Mouse (Mus musculus): ENCODE measurements around the gene Pon2.
"Not testable (repeated sequence)": the region's sequence is repeated elsewhere in the genome, so short reads cannot be mapped to it uniquely, and the experiment has no call there.

The Pon2 gene

DNA sequence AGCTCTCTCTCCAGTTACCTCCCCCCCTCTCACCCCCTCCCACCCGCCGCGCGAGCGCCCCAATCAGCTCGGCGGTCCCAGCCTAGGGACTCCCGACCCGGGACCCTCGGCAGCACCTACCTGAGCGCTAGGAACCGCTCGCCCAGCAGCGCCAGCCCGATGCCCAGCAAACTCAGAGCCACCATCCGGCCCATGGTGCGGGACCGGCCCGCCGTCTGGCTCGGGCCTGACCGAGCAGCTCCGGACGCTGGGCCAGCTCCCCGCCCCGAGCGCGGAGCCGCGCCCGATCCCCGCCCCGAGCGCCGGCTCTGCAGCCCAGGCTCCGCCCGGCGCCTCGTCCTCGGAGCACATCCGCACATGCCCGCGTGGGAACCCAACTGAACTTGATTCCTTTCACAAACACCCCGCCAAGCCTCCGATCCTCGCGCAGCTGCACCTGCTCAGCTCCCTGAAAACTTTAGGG is at the start of gene Pon2:
Pon2 (minus strand) TSS at position 364 of the 463 bp plus-strand sequence.
- CTCF ChIA-PET: interaction anchor here (1.1 kb wide), 1 partner anchor 54 kb away, joined by 5 read pairs; no protein-coding TSS in a partner anchor

DNA sequence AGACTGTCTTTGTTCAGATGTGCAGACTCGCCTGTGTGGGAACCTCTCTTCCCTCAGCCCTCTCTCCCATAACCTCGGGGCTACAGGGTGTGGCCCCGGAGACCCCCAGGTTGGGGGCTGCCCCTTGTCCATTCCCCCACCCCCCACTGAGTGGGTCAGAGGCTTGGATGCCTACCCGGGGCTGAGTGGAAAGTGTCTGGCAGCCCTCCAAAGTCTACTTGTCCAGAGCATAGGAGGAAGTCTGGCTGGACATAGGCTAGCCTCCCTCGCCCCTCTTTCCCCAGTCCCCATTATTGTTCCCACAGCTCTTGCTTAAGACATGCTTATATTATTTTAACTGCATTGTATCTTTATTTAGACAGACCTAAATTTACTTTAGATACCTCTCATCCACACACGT is 46.0 kb upstream of the Pon2 start:
- CTCF ChIA-PET: no interaction called here

DNA sequence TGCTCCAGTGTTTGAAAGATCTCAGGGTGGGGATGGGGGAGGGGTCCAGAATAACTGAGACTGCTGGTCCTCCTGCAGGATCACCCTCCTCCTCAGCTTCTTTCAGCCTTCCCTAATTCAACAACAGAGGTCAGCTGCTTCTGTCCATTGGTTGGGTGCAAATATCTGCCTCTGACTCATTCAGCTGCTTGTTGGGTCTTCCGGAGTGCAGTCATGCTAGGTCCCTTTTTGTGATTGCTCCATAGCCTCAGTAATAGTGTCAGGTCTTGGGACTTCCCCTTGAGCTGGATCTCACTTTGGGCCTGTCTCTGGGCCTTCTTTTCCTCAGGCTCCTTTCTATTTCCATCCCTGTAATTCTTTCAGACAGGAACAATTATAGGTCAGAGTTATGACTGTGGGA is 41.0 kb upstream of the Pon2 start:
- CTCF ChIA-PET: not testable (repeated sequence)

DNA sequence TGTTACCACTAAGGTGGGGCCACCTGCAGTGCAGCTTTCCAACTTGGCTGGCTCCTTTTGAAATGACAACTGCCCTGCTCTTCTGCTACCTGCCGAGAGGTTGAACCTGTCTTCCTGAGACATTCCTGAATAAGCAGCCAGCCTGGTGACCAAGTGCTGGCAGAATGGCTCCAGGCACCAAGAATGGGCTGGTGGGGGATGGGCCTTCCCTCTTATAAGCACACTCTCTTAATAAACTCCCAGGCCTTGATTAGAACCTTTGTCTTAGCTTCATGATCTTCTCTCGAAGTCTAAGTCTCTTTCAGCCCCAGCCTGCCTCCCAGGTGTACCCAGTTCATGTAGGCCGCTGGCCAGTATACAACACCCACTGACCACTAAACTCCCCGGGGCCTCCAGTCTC is 40.5 kb upstream of the Pon2 start:
- CTCF ChIA-PET: not testable (repeated sequence)

DNA sequence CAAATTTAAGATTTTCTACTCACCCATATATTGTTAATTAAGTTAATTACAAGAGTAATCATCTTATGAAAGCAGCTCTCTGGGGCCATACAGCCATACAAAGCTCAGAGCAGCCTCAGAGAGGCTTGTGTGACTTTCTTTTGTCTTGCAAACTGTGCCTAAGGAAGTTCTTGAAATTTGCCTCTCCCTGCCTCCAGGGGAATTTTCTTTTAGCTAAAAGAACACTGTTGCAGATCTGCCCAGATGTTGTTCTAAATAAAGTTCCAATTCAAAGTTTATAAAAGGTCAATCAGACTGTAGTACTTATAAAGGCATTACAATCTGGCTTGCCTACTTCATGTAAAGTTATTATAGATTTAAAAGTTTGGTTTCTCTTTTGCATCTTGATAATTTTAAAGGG is 37.8 kb upstream of the Pon2 start:
- CTCF ChIA-PET: not testable (repeated sequence)

DNA sequence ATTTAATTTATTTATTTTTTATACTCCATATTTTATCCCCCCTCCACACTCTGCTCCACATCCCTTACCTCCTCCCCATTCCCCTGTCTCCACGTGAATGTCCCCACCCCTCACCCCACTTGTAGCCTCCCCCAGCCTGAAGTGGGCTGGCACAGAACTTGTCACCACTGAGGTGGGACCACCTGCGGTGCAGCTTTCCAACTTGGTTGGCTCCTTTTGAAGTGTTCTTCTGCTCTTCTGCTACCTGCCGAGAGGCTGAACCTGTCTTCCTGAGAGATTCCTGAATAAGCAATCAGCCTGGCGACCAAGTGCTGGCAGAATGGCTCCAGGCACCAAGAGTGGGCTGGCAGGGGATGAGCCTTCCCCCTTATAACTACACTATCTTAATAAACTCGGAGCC is 35.8 kb upstream of the Pon2 start:
- CTCF ChIA-PET: no interaction called here

DNA sequence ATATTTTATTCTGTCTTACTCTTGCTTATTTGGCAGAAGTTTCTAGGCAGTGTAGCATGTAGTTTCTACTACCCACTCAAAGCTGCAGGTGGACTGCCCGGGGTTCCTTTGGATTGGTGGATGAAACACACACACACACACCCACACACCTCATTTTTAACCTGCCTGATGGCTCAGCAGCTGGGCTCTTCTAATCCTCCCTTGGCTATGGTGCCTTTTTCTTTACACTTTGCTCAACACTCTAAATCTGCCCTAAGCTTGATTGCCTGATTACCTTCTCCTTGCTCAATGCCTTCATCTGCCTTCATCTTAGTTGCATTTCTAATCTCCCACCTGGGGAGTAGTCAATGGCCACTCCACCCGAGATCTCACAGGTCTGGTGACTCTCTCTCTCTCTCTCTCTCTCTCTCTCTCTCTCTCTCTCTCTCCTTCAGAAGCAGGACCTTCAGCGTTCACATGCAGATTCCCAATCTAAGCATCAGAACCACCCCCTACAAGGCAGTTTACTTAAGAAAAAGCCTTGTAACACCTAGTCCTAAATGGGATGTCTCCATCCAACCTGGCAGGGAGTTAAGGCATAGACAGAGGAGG is 34.4 kb upstream of the Pon2 start:
- CTCF ChIA-PET: interaction anchor here (0.6 kb wide), 1 partner anchor 19 kb away, joined by 5 read pairs; no protein-coding TSS in a partner anchor

DNA sequence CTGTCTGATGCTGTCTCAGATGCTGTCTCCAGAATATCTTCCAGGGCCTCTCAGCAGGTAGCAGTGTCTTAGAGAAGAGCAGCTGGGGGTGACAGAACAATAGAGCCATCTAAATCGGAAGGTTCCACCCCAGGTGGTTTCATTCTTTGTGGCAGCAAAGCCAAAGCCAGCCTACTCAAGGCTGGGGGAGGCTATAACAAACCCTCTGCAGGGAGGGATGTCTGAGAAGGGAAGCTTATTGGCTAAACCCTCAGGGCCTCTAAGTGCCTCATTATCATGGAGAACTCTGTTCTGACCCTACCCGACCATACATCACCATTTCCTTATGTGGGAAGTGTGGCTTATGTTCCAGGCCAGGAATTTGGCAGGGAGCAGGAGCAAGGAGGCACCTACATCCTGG is 26.9 kb upstream of the Pon2 start:
- CTCF ChIA-PET: no interaction called here

DNA sequence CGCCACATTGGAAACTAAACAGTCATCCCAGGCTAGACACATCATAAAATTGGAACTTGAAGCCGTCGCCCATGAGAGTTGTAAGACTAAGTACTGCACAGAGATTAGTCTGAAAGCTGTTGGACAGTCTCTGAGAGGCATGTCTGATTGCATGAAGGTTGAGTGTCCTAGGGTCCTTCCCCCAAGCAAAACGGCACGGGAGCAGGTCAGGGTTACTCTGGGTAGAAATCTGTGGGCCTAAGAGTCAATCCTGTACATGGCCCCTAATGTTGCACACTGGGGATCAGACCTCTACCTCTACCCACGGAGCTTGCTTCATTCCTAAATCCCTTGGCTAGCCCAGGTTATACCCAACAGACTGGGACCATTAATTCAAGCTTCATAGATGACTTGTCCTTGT is 25.8 kb upstream of the Pon2 start:
- CTCF ChIA-PET: not testable (repeated sequence)

DNA sequence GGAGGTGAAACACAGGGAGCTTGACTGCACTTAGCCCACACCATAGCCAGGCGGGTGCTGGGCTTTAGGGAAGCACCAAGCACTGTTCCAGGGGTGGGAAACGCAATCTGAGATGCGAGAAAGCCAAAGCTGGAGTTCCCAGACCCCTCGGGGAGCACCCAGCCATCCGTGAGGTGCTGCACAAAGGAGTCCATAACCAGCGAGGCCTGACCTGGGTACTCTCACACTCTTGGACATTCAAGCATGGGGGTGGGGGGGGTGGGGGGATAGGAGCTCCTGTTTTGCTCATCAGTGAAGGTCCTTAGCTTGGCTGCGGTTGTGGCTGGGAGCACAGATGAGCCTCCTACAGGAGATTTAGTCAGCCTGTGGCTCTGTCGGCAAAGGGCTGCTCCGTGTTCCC is 18.4 kb upstream of the Pon2 start:
- CTCF ChIA-PET: no interaction called here

DNA sequence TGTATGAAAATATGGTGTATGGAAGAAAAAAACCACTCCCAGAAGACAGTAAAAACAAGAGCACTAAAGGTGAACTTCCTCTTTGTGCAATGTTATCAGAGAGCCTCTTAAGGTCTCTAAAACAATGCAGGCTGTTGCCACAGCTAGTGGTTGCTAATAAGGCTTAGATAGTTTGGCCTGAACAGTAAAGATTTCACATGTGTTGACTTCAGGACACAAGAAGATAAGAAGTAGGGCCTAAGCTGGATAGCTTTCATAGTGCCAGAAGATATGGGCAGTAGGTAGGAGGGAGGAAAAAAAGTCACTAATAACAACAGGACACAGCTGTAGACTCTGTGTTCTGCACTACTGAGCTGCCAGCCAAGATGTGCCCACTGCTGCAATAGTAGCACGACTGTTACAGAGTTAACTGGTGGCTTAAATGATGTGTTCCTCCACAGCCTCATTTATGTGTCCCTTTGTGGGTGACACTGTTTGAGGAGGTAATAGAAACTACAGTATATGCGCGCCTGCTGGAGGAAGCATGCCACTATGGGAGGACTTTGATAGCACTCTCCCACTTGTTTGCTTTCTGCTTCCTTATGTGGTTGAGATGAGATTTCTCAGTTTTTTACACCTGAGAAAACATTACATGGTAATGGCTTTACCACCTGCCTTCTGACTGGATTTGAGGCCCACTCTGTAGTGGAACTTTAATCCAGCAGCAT is 17.0 kb upstream of the Pon2 start:
- CTCF ChIA-PET: no interaction called here

DNA sequence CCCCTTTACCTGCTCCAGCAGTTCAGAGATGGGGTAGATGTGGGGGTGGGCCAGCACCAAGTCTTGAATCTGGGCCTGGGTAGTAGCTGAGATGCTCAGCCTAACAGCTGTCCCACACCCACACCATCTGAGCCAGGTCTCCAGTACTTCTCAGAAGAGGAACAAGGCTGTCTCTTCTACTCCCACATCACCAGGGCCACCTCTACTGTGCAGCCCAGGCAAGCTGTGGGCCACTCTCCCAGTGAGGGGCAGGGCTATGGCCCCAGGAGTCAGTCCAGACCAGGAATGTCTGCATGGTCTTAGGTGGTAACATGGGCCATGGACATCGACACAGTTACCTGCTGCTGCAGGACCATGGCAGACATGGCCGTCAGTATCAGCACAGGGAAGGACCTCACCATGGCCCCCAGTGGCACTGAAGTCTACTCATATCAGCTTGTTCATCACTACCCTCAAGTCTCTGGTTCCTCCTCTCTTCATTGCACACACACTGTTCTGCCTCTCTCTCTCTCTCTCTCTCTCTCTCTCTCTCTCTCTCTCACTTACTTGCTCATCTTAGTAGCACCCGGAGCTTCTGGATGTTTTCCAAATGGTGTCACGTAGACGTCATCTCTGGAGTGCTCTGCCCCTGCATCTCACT is 15.8 kb upstream of the Pon2 start:
- CTCF ChIA-PET: no interaction called here

DNA sequence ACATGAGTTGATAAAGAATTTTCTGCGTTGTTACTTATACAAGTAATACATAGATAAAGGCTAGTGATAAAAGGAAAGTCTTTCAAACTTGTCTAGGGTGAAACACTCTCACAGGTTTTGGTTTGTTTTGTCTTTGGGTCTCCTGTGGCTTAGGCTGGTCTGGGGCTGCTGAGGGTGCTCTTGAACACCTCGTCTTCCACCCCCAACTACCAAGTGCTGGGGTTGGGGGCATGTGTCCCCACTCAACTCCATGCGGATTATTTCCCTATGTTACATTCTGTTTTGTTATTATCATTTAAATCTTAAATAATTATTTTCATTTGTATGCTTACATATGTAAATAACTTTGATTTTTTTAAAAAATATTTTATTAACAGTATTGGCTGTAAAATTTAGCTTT is 12.2 kb upstream of the Pon2 start:
- CTCF ChIA-PET: no interaction called here

DNA sequence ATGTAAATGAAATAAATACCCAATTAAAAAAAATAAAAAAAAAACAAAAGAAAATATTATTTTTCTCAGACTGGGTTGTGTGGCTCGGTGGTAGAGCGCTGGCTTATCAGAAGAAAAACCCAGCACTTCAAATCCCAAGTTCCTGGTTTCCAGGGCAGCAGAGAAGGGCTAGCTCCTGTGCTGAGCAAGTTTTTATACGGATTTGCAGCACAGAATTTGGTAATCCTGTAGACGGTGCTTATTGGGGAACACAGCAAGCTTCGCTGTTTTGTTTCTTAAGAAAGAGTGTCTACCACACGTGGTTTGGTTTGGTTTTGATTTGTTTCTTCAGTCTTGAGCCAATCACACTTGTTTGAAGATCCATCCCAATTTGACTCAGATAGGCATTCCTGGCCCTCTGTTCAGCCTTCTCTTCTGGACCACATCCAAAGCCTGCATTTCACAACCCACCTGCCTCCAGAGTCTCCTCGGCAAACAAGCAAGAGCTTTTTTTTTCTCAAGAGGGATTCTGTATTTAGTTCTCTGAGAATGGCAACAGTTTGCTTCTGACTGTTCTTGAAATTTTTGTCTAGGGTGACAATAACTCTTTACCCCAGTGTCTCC is 11.4 kb upstream of the Pon2 start:
- CTCF ChIA-PET: no interaction called here

DNA sequence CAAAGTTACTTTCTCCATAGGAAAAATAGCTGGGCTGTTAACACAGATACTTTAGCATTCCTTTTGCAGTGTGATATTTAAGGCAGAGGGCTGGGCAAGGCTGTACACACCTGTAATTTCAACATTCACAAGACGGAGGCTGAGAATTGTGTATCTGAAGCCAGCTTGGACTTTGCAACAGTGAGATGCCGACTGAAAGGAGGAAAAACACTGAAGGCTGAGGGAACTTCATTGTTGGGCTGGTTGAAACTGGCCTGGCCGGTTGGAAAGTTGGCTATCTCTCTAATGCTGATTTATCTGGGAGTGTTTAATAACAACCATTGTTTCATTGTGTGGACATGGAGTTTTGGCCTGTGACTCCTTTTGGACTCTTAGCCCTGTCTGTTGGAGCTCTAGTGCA is 7.7 kb upstream of the Pon2 start:
- CTCF ChIA-PET: no interaction called here

DNA sequence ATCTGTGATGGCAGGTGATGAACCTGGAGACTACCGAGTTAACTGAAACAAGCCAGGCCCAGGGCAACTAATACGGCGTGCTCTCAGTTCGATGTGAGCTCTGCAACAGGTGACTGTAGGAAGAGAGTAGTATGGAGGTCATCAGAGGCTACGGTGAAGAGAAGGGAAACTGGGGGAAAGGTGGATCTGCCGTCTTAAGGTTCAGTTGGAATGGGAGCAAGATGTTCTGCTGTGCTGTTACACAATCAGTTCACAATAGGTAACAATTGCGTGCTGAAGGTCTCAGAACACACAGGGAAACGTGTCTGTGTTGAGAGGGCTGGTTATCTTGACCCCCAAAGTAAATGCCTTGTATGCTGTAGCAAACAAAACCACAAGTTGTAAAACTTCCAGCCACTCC is 6.7 kb upstream of the Pon2 start:
- CTCF ChIA-PET: interaction anchor here (0.7 kb wide), 1 partner anchor 88 kb away, joined by 3 read pairs; no protein-coding TSS in a partner anchor

DNA sequence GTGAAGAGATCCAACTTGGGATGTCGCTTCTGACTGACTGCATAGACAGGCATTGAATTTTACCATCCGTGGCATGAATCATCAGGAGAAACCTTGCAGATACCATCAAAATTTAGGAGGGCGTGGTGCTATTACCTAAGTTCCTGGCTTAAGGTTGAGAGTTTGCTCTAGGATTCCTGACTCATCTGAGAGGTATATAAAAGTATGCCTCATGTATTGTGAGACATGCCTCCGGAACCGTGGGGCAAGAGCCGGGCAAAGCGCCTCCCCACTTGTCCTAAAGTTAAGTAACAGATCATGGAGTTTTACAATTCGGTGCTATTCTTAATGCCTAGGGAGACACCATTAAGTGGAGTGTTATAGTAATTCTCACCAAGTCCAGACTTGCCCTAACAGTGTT is 2.4 kb upstream of the Pon2 start:
- CTCF ChIA-PET: no interaction called here

DNA sequence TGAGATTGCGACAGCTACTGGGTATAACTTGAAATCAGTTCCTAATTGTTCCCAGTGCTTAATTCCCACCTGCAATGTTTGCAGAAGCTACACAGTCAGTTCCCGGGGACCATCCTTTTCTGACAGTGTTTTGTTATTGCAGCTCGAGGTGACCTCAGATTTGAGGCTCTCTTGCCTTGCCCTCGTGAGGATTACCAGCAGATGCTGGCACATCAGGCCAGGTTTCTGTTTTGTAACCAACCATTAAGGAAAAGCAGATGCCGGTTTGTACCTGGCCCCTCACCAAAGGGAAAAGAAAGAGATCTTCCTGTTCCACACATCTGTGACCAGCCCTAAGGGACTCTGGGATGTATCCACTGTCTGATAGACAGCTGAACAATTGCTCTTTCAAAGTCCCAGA is 1.3 kb upstream of the Pon2 start:
- CTCF ChIA-PET: interaction anchor here (1.1 kb wide), 1 partner anchor 53 kb away, joined by 5 read pairs; no protein-coding TSS in a partner anchor

DNA sequence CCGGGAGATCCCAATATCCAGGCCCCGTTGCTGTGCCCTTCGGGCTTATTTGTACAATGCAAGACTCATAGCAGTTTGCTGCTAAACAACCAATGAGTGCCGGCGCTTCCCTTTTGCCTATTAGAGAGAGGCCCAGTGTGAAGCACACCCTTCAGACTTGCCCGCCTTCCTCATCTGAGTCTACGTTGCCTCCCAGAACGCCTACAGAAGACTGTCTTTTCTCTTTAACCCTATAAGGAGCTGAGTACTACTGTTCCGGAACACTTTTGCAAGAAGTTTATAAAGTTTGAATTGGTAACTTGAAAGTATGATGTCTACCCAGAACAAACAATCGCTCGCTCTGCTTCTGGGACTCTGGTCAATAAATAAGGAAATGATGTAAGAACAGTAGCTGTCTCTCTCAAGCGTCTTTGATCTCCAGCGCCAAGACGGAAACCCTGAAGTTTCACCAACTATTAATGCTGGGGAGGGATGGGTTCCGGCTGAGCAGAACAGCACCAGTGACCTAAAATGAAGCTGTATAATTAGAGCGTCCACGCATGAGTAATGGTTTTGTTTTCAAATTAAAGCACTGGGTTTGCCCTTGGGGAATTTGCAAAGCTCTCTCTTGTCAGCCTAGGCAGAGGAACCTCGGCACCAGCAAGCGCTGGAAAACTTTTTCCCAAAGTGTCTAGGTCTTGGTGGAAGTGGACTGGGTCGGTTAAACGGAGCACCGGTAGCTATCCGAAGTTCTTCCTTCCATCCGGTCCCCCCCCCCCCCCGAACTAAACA is 749 bp downstream of the Pon2 start:
- CTCF ChIA-PET: no interaction called here

DNA sequence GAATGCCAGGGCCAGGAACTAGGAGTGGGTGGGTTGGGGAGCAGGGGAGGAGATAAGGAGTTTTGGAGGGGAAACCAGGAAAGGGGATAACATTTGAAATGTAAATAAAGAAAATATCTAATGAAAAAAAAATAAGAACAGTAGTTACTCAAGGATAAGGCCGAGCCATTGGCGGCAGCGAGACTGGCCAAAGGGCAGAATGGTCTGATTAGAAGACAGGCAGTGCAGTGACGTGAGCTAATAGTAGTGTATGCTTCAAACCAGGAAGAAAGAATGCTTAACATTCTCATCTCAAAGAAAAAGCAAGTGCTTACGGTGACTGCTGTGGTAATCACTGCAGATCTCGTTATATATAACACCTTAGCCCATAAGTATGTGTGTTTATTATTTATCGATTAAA is 2.2 kb downstream of the Pon2 start:
- CTCF ChIA-PET: no interaction called here

DNA sequence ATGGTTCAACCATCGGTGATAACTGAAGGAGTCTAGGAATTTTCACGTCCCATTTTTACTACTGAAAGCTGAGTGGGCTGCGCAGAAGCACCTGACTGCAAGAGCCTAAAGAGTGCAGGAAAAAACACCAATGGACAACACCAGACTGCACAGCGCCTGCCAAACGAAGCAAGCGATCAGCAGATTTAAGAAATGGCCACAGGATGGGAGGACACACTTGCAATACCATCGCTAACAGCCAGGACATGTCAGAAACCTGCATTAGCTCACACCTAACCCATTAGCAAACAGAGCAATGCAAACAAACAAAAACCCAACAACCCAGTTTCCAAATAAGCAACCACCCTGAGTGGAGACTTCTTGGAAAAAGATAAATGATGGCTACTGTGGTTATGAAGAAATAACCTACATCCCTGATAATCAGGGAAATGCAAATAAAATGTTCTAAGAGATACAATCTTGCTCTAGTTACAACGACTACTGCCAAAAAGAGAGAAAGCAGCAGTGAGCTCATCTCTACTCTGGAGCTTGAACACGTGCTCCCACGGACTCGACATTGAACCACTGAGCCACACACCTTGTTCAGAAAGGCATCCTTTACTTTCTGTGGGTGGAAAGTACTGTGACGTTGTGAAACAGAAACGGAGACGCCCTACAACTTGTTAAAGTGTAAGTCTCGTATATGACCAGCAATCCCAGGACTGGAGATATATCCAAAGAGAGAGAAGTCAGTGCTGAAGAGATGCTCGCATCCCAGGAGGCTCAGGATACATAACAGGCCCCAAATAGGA is 3.4 kb downstream of the Pon2 start:
- CTCF ChIA-PET: no interaction called here

Measured in spleen, embryonic (tissue).